Mouse (Mus musculus): ENCODE data around the gene Ppm1n. TPM values are rescaled to one million over a fixed set of nuclear protein-coding genes. Genes with fewer than 3 reads are reported as not detected.

Gene Ppm1n
- total RNA-seq, 1 experiment from 2014 or later = not detected

- peak; percentile 80 for ATAC-seq (replicated peaks; ENCODE audit: insufficient number of reproducible peaks, low FRiP score, low TSS enrichment, poor library complexity, severe bottlenecking)
Measured at GRCm38 (mm10) chr7:19265928-19266822, 13.7 kb downstream of the Ppm1n start.

- no peak for ATAC-seq (replicated peaks; ENCODE audit: insufficient number of reproducible peaks, low FRiP score, low TSS enrichment, poor library complexity, severe bottlenecking)
Measured at GRCm38 (mm10) chr7:19265147-19265546, 14.7 kb downstream of the Ppm1n start.

GRCm38 (mm10) chr7:19258336-19258735, 21.5 kb downstream of the Ppm1n start:
- no peak for ATAC-seq (replicated peaks; ENCODE audit: insufficient number of reproducible peaks, low FRiP score, low TSS enrichment, poor library complexity, severe bottlenecking)

GRCm38 (mm10) chr7:19257390-19258022, 22.4 kb downstream of the Ppm1n start:
- peak; percentile 82 for ATAC-seq (replicated peaks; ENCODE audit: insufficient number of reproducible peaks, low FRiP score, low TSS enrichment, poor library complexity, severe bottlenecking)

GRCm38 (mm10) chr7:19256567-19256966, 23.3 kb downstream of the Ppm1n start:
- no peak for ATAC-seq (replicated peaks; ENCODE audit: insufficient number of reproducible peaks, low FRiP score, low TSS enrichment, poor library complexity, severe bottlenecking)

GRCm38 (mm10) chr7:19255395-19255794, 24.5 kb downstream of the Ppm1n start:
- ATAC-seq (replicated peaks; ENCODE audit: insufficient number of reproducible peaks, low FRiP score, low TSS enrichment, poor library complexity, severe bottlenecking) = no peak

- ATAC-seq (replicated peaks; ENCODE audit: insufficient number of reproducible peaks, low FRiP score, low TSS enrichment, poor library complexity, severe bottlenecking) = no peak
Measured at GRCm38 (mm10) chr7:19253437-19253836, 26.4 kb downstream of the Ppm1n start.

- ATAC-seq (replicated peaks; ENCODE audit: insufficient number of reproducible peaks, low FRiP score, low TSS enrichment, poor library complexity, severe bottlenecking) = no peak
Measured at GRCm38 (mm10) chr7:19252078-19252477, 27.8 kb downstream of the Ppm1n start.

- no peak for ATAC-seq (replicated peaks; ENCODE audit: insufficient number of reproducible peaks, low FRiP score, low TSS enrichment, poor library complexity, severe bottlenecking)
Measured at GRCm38 (mm10) chr7:19247511-19247910, 32.4 kb downstream of the Ppm1n start.

- no peak for ATAC-seq (replicated peaks; ENCODE audit: insufficient number of reproducible peaks, low FRiP score, low TSS enrichment, poor library complexity, severe bottlenecking)
Measured at GRCm38 (mm10) chr7:19246855-19247254, 33.0 kb downstream of the Ppm1n start.

- ATAC-seq (replicated peaks; ENCODE audit: insufficient number of reproducible peaks, low FRiP score, low TSS enrichment, poor library complexity, severe bottlenecking) = no peak
Measured at GRCm38 (mm10) chr7:19245083-19245482, 34.8 kb downstream of the Ppm1n start.

- no peak for ATAC-seq (replicated peaks; ENCODE audit: insufficient number of reproducible peaks, low FRiP score, low TSS enrichment, poor library complexity, severe bottlenecking)
Measured at GRCm38 (mm10) chr7:19243858-19244257, 36.0 kb downstream of the Ppm1n start.

GRCm38 (mm10) chr7:19242005-19242404, 37.9 kb downstream of the Ppm1n start:
- no peak for ATAC-seq (replicated peaks; ENCODE audit: insufficient number of reproducible peaks, low FRiP score, low TSS enrichment, poor library complexity, severe bottlenecking)

- ATAC-seq (replicated peaks; ENCODE audit: insufficient number of reproducible peaks, low FRiP score, low TSS enrichment, poor library complexity, severe bottlenecking) = no peak
Measured at GRCm38 (mm10) chr7:19240905-19241463, 38.9 kb downstream of the Ppm1n start.

- ATAC-seq (replicated peaks; ENCODE audit: insufficient number of reproducible peaks, low FRiP score, low TSS enrichment, poor library complexity, severe bottlenecking) = no peak
Measured at GRCm38 (mm10) chr7:19239986-19240385, 39.9 kb downstream of the Ppm1n start.

GRCm38 (mm10) chr7:19239423-19239822, 40.4 kb downstream of the Ppm1n start:
- ATAC-seq (replicated peaks; ENCODE audit: insufficient number of reproducible peaks, low FRiP score, low TSS enrichment, poor library complexity, severe bottlenecking) = peak; percentile 91

GRCm38 (mm10) chr7:19238344-19238743, 41.5 kb downstream of the Ppm1n start:
- ATAC-seq (replicated peaks; ENCODE audit: insufficient number of reproducible peaks, low FRiP score, low TSS enrichment, poor library complexity, severe bottlenecking) = no peak

GRCm38 (mm10) chr7:19236411-19236810, 43.5 kb downstream of the Ppm1n start:
- no peak for ATAC-seq (replicated peaks; ENCODE audit: insufficient number of reproducible peaks, low FRiP score, low TSS enrichment, poor library complexity, severe bottlenecking)

- 0 out of 2 replicates have a peak, but pooled peaks have one; percentile 11 for ATAC-seq (replicated peaks; ENCODE audit: insufficient number of reproducible peaks, low FRiP score, low TSS enrichment, poor library complexity, severe bottlenecking)
Measured at GRCm38 (mm10) chr7:19235092-19235671, 44.7 kb downstream of the Ppm1n start.
